Mouse (Mus musculus) heart, embryonic 11.5 days (tissue): ENCODE measurements around the gene 1700029I15Rik. TPM values are rescaled to one million over a fixed set of nuclear protein-coding genes. Genes with fewer than 3 reads are reported as not detected.

Experiments
- ATAC-seq: fragments of 200-750 bp; cut with Nextera tagmentation; replicated peaks from 2 replicates; pipeline ENCODE4 v1.8.0; 2017; ENCODE audit warnings: moderate library complexity; ENCODE audit not compliant: insufficient number of reproducible peaks, low FRiP score, low TSS enrichment
- H3K27ac ChIP-seq: fragments of 300-500 bp; sonication (generic); 2 replicates; pipeline ENCODE4 v1.5.1; 2014; ENCODE audit warnings: mild to moderate bottlenecking, low read depth, low read length
- H3K27me3 ChIP-seq: fragments of 300-500 bp; sonication (generic); 2 replicates; pipeline ENCODE4 v1.6.1; 2014; ENCODE audit warnings: mild to moderate bottlenecking, low read length, mixed read lengths; ENCODE audit not compliant: control insufficient read depth, insufficient read depth
- H3K36me3 ChIP-seq: fragments of 300-500 bp; sonication (generic); 2 replicates; pipeline ENCODE4 v1.6.1; 2014; ENCODE audit warnings: mild to moderate bottlenecking, low read length, moderate library complexity, mixed read lengths; ENCODE audit not compliant: control insufficient read depth, insufficient read depth
- H3K4me1 ChIP-seq: fragments of 300-500 bp; sonication (generic); 2 replicates; pipeline ENCODE4 v1.6.1; 2014; ENCODE audit warnings: low read length; ENCODE audit not compliant: control insufficient read depth, insufficient read depth
- H3K4me2 ChIP-seq: fragments of 300-500 bp; sonication (generic); 2 replicates; pipeline ENCODE4 v1.6.1; 2014; ENCODE audit warnings: mild to moderate bottlenecking, moderate library complexity
- H3K4me3 ChIP-seq: fragments of 300-500 bp; sonication (generic); 2 replicates; pipeline ENCODE4 v1.5.1; 2014; ENCODE audit warnings: low read depth, low read length
- H3K9ac ChIP-seq: fragments of 300-500 bp; sonication (generic); 2 replicates; pipeline ENCODE4 v1.6.1; 2014; ENCODE audit warnings: mild to moderate bottlenecking, low read depth, low read length, moderate library complexity
- H3K9me3 ChIP-seq: fragments of 300-500 bp; sonication (generic); replicated peaks from 2 replicates; pipeline ENCODE4 v1.6.1; 2016; ENCODE audit warnings: low read length; ENCODE audit not compliant: control insufficient read depth
- WGBS: fragments of 180-500 bp; shearing (Covaris S2); extraction: QIAGEN DNeasy Blood & Tissue Kit; methylation state at CpG from one replicate; pipeline ENCODE4 v1.1.7; 2014; ENCODE audit not compliant: insufficient replicate concordance; 5-methylcytosine and 5-hydroxymethylcytosine counted together
- polyA plus RNA-seq: library from polyadenylated mRNA; unstranded; fragments of >200 nt; fragmentation: Nextera tagmentation; extraction: Ambion mirVana; gene quantifications from 2 replicates; pipeline ENCODE4 v1.2.1, GENCODE M21; 2014

Gene 1700029I15Rik
- 0.67 and 0.89 TPM in 2 replicates for polyA plus RNA-seq

DNA sequence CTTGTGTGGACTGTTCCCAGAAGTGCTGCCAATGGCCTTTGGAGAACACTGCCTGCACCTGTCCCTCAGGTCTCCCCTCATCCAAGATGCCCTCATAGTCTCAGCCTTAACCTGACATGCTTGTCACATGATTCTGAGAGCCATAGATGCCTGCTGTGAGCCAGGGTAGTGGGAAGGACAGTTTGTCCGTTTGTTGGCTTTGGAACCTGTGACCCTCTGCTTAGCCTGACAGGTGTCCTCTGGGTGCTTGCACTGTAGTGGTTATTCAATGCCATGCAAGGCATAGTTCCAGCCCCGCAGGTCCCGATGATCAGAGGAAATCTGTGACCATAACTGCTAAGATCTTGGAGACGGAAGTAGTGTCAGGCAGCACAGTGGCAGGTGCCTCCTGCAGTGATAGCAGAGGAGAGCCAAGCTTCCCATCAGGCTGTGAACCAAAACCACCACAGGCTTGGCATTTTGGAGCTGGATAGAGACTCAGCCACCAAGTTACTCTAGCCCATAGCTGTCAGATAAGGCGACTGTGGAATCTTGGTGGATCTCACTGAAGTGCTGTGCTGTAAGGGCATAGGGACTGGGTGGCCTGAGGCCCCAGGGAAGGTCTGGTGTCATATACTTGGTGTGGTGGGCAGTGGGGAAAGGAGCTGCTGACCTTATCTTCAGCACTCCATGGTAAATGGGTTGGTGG, at the start of gene 1700029I15Rik:
Gene 1700029I15Rik (plus strand): TSS at position 638 of the 688 bp plus-strand sequence.
- Histone ChIP-seq H3K36me3 (peaks cover 6% of the 10 kb centered on the region; the same call in 1 of the 2 replicates), H3K9me3 (no peaks in the 10 kb centered on the region), H3K27me3 (peaks cover 3% of the 10 kb centered on the region; the same call in 1 of the 2 replicates), H3K4me3 (no peak within 1 kb of the TSS), H3K4me1 (no peaks in the 10 kb centered on the region), H3K4me2 (no peak within 1 kb of the TSS), H3K9ac (no peak within 1 kb of the TSS), H3K27ac (no peak within 1 kb of the TSS)
- no peak for ATAC-seq
- 80% methylated on average over 5 of the region's 5 CpGs for WGBS

DNA sequence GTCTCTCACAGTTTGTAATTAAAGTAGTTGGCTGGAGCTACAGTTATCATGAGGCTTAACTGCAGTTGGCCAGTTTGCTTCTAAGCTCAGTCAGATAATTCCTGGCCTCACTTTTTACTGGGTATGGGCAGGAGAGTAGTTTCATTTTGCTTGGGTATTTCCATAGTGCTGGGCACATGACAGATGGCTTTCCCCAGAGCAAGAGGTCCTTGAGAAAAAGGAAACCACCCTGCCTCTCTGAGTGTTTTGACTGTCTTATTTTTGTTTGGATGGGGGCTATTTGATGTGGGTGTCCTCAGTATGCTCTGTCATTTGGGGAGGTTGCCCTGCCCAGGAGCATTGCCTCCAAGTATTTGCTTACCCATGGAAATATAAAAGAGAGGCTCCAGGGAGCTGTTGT, 39.9 kb upstream of the 1700029I15Rik start:
- Histone ChIP-seq H3K4me3 (no peak overlapping the region), H3K27ac (no peak overlapping the region), H3K36me3 (peaks cover 4% of the 10 kb centered on the region; the same call in 1 of the 2 replicates), H3K4me1 (no peaks in the 10 kb centered on the region), H3K9me3 (no peaks in the 10 kb centered on the region), H3K27me3 (no peaks in the 10 kb centered on the region), H3K4me2 (no peak overlapping the region), H3K9ac (no peak overlapping the region)
- no peak for ATAC-seq

DNA sequence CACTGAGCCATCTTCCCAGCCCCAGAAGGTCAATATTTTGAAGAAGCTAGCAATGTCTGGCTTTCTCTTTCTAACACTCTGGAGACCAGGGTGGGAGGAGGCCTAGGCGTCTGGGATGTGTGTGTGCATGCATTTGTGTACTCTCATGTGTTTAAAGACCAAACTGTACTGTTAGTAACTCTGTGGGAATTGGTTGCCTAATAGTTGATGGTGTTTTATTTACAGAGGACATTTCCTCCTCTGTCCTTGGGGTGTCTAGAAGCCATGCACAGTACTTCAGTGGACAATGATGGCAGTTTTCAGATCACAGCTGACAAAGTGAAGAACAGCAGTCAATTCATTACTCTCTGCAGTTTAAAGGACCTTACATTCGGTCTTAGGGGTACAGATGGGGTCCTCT, 35.1 kb upstream of the 1700029I15Rik start:
- ATAC-seq: no peak
- H3K4me1 ChIP-seq: no peaks in the 10 kb centered on the region
- no peaks in the 10 kb centered on the region for H3K9me3 ChIP-seq
- no peak overlapping the region for H3K4me3 ChIP-seq
- H3K9ac ChIP-seq: no peak overlapping the region
- H3K27me3 ChIP-seq: no peaks in the 10 kb centered on the region
- whole genome bisulfite sequencing: 88% methylated on average over 2 of the region's 2 CpGs
- peaks cover 16% of the 10 kb centered on the region for H3K36me3 ChIP-seq
- H3K27ac ChIP-seq: no peak overlapping the region
- H3K4me2 ChIP-seq: no peak overlapping the region

DNA sequence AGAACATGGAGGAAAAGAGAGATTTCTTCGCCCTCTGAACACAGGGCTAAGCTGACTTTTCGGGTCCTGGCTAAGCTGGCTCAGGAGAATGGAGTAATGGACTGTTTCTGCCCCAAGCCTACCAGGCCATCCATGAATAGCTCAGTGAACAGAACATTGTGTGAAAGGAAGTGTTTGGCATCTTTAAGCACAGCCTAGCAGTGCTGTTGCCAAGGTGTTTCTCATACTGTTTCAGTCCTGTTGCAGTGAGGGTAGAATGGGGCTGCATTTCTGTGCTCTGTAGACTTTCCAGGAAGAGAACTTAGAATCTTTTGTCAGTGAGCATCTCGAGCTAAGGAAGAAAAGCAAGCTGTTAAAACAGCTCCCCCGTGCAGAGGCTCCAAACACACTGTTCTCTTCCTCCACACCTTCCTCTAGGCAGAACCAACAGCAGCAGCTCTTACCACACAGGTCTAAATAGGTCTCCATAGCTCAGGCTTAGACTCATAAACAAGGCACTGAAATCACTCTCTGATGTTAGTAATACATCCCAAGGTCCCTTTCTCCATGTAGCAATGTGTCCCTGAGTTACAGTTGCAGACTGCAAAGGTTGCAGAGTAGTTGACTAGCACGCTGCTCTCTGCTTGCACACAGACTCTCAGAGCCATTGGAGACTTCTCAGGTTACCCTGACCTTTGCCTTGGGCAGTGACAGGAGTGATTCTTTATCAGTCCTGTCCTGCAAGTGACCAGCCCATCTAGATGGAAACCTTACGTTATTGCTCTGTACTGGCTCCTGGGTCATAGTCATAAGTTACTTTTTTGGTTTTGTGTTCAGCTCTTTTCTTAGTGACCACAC, 32.5 kb upstream of the 1700029I15Rik start:
- no peak overlapping the region for H3K9ac ChIP-seq
- 54% methylated on average over 6 of the region's 6 CpGs for WGBS
- no peaks in the 10 kb centered on the region for H3K9me3 ChIP-seq
- H3K36me3 ChIP-seq: peaks cover 17% of the 10 kb centered on the region
- no peak for ATAC-seq
- no peak overlapping the region for H3K4me3 ChIP-seq
- no peaks in the 10 kb centered on the region for H3K27me3 ChIP-seq
- no peaks in the 10 kb centered on the region for H3K4me1 ChIP-seq
- H3K4me2 ChIP-seq: no peak overlapping the region
- H3K27ac ChIP-seq: no peak overlapping the region

DNA sequence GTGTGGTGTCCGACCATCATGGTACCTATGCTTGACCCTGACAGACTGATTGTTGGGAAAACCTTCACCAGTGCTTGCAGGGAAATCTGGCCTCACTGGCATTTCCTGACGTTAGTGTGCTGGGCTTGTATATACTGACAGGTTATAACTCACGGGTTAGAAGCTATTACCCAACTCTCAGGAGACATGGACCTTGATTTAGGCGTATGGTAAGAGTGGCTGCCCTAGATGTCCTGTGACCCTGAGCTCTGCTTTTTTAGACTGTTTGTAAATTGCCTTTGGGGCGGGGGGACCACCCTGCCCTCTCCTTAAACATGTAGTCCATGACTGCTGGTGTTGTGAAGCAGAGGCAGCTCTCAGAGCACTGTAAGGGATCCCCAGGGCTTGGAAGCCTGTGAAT, 31.7 kb upstream of the 1700029I15Rik start:
- Histone ChIP-seq H3K4me1 (no peaks in the 10 kb centered on the region), H3K27ac (no peak overlapping the region), H3K9me3 (no peaks in the 10 kb centered on the region), H3K4me3 (no peak overlapping the region), H3K4me2 (no peak overlapping the region), H3K27me3 (no peaks in the 10 kb centered on the region), H3K9ac (no peak overlapping the region), H3K36me3 (peaks cover 17% of the 10 kb centered on the region)
- WGBS: 66% methylated on average over 5 of the region's 5 CpGs
- ATAC-seq: no peak

DNA sequence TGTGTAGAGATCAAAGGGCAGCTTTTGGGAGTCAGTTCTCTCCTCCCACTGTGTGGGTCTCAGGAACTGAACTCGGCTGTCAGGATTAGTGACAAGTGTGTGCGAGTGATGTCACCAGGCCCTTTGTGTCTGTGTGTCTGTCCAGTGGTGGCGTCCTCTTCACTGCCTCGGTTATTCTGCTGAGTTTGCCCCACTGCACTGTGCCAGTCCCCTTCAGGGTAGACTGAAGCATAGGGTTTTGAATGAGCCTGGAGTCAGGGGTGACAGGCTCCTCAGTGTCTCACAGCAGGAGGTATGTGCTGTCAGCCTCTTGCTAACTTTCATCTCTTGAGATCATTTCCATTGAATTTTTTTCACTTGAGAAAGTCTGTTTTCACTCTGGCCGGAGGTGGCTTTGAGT, 28.9 kb upstream of the 1700029I15Rik start:
- no peaks in the 10 kb centered on the region for H3K9me3 ChIP-seq
- no peak overlapping the region for H3K27ac ChIP-seq
- H3K4me1 ChIP-seq: no peaks in the 10 kb centered on the region
- no peak overlapping the region for H3K4me2 ChIP-seq
- no peak overlapping the region for H3K9ac ChIP-seq
- H3K4me3 ChIP-seq: no peak overlapping the region
- no peak for ATAC-seq
- H3K27me3 ChIP-seq: no peaks in the 10 kb centered on the region
- WGBS: 68% methylated on average over 5 of the region's 5 CpGs
- peaks cover 22% of the 10 kb centered on the region for H3K36me3 ChIP-seq

DNA sequence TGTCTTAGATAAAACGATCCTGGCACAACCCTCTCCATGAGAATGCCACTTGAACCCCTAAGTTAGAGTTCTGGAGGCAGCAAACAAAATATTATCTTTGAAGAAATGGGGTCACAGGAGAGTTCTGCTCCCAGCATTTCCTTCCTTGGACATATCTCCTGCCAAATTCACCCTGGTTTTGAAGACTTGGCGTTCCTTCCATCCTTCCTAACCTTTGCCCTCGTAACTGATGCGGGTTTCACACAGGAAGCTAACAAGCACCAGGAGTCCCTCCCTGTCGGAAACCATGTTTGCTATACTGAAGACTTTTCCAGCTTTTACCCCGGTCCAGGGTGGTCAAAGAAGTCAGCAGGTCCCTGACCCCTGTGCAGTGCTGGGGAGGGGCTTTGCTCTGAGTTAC, 28.1 kb upstream of the 1700029I15Rik start:
- no peaks in the 10 kb centered on the region for H3K27me3 ChIP-seq
- H3K4me2 ChIP-seq: no peak overlapping the region
- no peak overlapping the region for H3K9ac ChIP-seq
- no peak overlapping the region for H3K27ac ChIP-seq
- WGBS: 58% methylated on average over 6 of the region's 6 CpGs
- H3K4me3 ChIP-seq: no peak overlapping the region
- H3K36me3 ChIP-seq: peaks cover 24% of the 10 kb centered on the region
- H3K4me1 ChIP-seq: no peaks in the 10 kb centered on the region
- H3K9me3 ChIP-seq: no peaks in the 10 kb centered on the region
- no peak for ATAC-seq

DNA sequence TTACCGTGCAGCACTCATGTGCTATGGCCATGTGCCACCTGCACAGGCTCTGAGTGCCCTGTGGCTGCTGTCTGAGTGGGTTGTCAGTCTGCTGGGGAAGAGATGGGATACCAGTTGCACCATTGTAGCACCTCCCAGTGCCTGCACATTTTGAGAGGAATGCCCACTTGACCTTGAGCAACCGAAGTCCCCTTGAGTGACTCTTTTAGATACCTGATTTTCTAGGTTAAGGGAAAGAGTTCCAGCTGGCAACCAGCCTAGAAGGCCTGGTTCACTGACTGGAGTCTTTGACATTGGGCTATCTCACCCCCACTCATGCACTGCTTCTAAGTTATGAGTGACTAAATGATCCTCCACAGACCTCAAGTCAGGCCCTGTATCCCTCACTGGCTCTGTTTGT, 23.0 kb upstream of the 1700029I15Rik start:
- no peak overlapping the region for H3K4me2 ChIP-seq
- WGBS: 73% methylated on average over 2 of the region's 2 CpGs
- no peak for ATAC-seq
- no peak overlapping the region for H3K27ac ChIP-seq
- H3K9ac ChIP-seq: no peak overlapping the region
- peaks cover 23% of the 10 kb centered on the region for H3K36me3 ChIP-seq
- no peak overlapping the region for H3K4me3 ChIP-seq
- no peaks in the 10 kb centered on the region for H3K27me3 ChIP-seq
- H3K4me1 ChIP-seq: no peaks in the 10 kb centered on the region
- H3K9me3 ChIP-seq: no peaks in the 10 kb centered on the region
